Mouse (Mus musculus): ENCODE data around the gene C2cd6.

DNA sequence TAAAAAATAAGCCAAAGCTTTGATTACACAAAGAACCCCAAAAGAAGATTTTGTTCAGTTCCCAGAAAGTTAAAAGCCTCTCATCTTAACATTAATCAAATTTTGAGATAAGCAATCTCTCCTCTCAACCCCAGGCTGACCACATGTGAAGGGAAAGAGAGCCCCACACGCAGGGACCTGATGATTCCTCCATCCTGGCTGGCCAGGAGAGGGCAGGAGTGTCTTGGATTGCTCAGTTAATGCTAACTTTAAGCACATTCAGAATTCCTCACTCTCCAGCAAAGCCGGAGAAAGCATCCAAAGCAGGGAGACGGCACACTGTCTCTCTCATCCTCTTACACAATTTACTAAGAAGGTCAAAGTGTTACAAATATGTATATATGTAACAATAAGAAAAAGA lies 26.7 kb downstream of the C2cd6 start:
- TF ChIP-seq MXI1 (IDR thresholded peaks at IDR 0.05; ENCODE audit: low read depth, low read length) (no peak), UBTF (IDR thresholded peaks at IDR 0.05; ENCODE audit: borderline replicate concordance, insufficient read depth, low read depth, low read length) (no peak), CTCF (IDR thresholded peaks at IDR 0.05 in 2 of 3, conservative IDR thresholded peaks at IDR 0.05 in 1 of 3; ENCODE audit: control insufficient read depth in 1 of 3, insufficient read depth in 1 of 3, low read depth in 2 of 3, low read length in 3 of 3, poor library complexity in 1 of 3, severe bottlenecking in 1 of 3) (peak in 2 of 3 experiments; percentile 13 to 18; a peak in 1 of 6 replicates), HCFC1 (IDR thresholded peaks at IDR 0.05; ENCODE audit: low read depth, low read length) (no peak)

Data from MEL (cell line).